Mouse (Mus musculus): ENCODE measurements around the gene Dync1li1. TPM values are rescaled to one million over a fixed set of nuclear protein-coding genes. Genes with fewer than 3 reads are reported as not detected.
A peak's percentile ranks its signal among the peaks of the same experiment; 100 is the strongest.
"Not testable (repeated sequence)": the region's sequence is repeated elsewhere in the genome, so short reads cannot be mapped to it uniquely, and the experiment has no call there.

Dync1li1 gene
- polyA plus RNA-seq (2012; rRNA removed): 64.9 and 67.0 TPM in 2 replicates

GRCm38 (mm10) chr9:114688252-114688952 is at the start of gene Dync1li1:
TSS of gene Dync1li1 (plus strand) at chr9:114688790.
- WGBS: under 1% methylated on average over 57 of the region's 57 CpGs
- Histone ChIP-seq H3K4me3 (replicated peaks; ENCODE audit: insufficient read depth, low read depth, low read length) (peak within 1 kb of the TSS; percentile 90), H3K27me3 (ENCODE audit: control insufficient read depth, insufficient read depth, low read length) (no peaks in the 10 kb centered on the region), H3K4me1 (ENCODE audit: control insufficient read depth, insufficient read depth, low read length) (peaks cover 10% of the 10 kb centered on the region), H3K27ac (ENCODE audit: insufficient read depth, low read length) (peak within 1 kb of the TSS; percentile 87)
- peak; percentile 99 for DNase-seq
- TF ChIP-seq CTCF (IDR thresholded peaks at IDR 0.05; ENCODE audit: borderline replicate concordance, insufficient read depth, low read depth, low read length): no peak
- peak; percentile 94; the same call in 1 of the 2 replicates for TF ChIP-seq POLR2A (IDR thresholded peaks at IDR 0.05; ENCODE audit: borderline replicate concordance, insufficient read depth, low read length)

- Histone ChIP-seq H3K4me1 (ENCODE audit: control insufficient read depth, insufficient read depth, low read length) (0 out of 2 replicates have a peak, but pooled peaks cover 6% of the 10 kb centered on the region), H3K4me3 (replicated peaks; ENCODE audit: insufficient read depth, low read depth, low read length) (peak overlapping the region; percentile 81), H3K27me3 (ENCODE audit: control insufficient read depth, insufficient read depth, low read length) (no peaks in the 10 kb centered on the region), H3K27ac (ENCODE audit: insufficient read depth, low read length) (peak overlapping the region; percentile 51; the same call in 1 of the 2 replicates)
- 13% methylated on average over 18 of the region's 18 CpGs for WGBS
- TF ChIP-seq POLR2A (IDR thresholded peaks at IDR 0.05; ENCODE audit: borderline replicate concordance, insufficient read depth, low read length) (no peak), CTCF (IDR thresholded peaks at IDR 0.05; ENCODE audit: borderline replicate concordance, insufficient read depth, low read depth, low read length) (no peak)
- DNase-seq: peak in 1 of 2 experiments; percentile 18
These were observed 49.3 kb upstream of the Dync1li1 start for GRCm38 (mm10) chr9:114639186-114639748.

GRCm38 (mm10) chr9:114639839-114640646 is 48.5 kb upstream of the Dync1li1 start, which contains the start of gene Cnot10:
TSS of gene Cnot10 (minus strand) at chr9:114640184.
- Histone ChIP-seq H3K4me1 (ENCODE audit: control insufficient read depth, insufficient read depth, low read length) (0 out of 2 replicates have a peak, but pooled peaks cover 6% of the 10 kb centered on the region), H3K4me3 (replicated peaks; ENCODE audit: insufficient read depth, low read depth, low read length) (peak within 1 kb of the TSS; percentile 81), H3K27ac (ENCODE audit: insufficient read depth, low read length) (peak within 1 kb of the TSS; percentile 51; the same call in 1 of the 2 replicates), H3K27me3 (ENCODE audit: control insufficient read depth, insufficient read depth, low read length) (no peaks in the 10 kb centered on the region)
- TF ChIP-seq CTCF (IDR thresholded peaks at IDR 0.05; ENCODE audit: borderline replicate concordance, insufficient read depth, low read depth, low read length): no peak
- peak; percentile 63; the same call in 1 of the 2 replicates for TF ChIP-seq POLR2A (IDR thresholded peaks at IDR 0.05; ENCODE audit: borderline replicate concordance, insufficient read depth, low read length)
- DNase-seq: peak; percentile 97
- WGBS: 5% methylated on average over 51 of the region's 51 CpGs

GRCm38 (mm10) chr9:114646556-114647505 is 41.8 kb upstream of the Dync1li1 start:
- no peak for TF ChIP-seq CTCF (IDR thresholded peaks at IDR 0.05; ENCODE audit: borderline replicate concordance, insufficient read depth, low read depth, low read length)
- TF ChIP-seq POLR2A (IDR thresholded peaks at IDR 0.05; ENCODE audit: borderline replicate concordance, insufficient read depth, low read length): no peak
- no peak for DNase-seq
- Histone ChIP-seq H3K27ac (ENCODE audit: insufficient read depth, low read length) (no peak overlapping the region), H3K27me3 (ENCODE audit: control insufficient read depth, insufficient read depth, low read length) (no peaks in the 10 kb centered on the region), H3K4me3 (replicated peaks; ENCODE audit: insufficient read depth, low read depth, low read length) (no peak overlapping the region), H3K4me1 (ENCODE audit: control insufficient read depth, insufficient read depth, low read length) (no peaks in the 10 kb centered on the region)
- 83% methylated on average over 12 of the region's 12 CpGs for WGBS

GRCm38 (mm10) chr9:114647506-114648432 is 40.8 kb upstream of the Dync1li1 start:
- TF ChIP-seq POLR2A (IDR thresholded peaks at IDR 0.05; ENCODE audit: borderline replicate concordance, insufficient read depth, low read length) (no peak), CTCF (IDR thresholded peaks at IDR 0.05; ENCODE audit: borderline replicate concordance, insufficient read depth, low read depth, low read length) (no peak)
- H3K27me3 ChIP-seq (ENCODE audit: control insufficient read depth, insufficient read depth, low read length): no peaks in the 10 kb centered on the region
- no peak for DNase-seq
- no peak overlapping the region for H3K4me3 ChIP-seq (replicated peaks; ENCODE audit: insufficient read depth, low read depth, low read length)
- H3K27ac ChIP-seq (ENCODE audit: insufficient read depth, low read length): no peak overlapping the region
- H3K4me1 ChIP-seq (ENCODE audit: control insufficient read depth, insufficient read depth, low read length): no peaks in the 10 kb centered on the region
- 82% methylated on average over 28 of the region's 28 CpGs for WGBS

GRCm38 (mm10) chr9:114648472-114648871 is 40.1 kb upstream of the Dync1li1 start:
- TF ChIP-seq CTCF (IDR thresholded peaks at IDR 0.05; ENCODE audit: borderline replicate concordance, insufficient read depth, low read depth, low read length): peak; percentile 45; the same call in 1 of the 2 replicates
- 38% methylated on average over 9 of the region's 9 CpGs for WGBS

More at GRCm38 (mm10) chr9:114648472-114648871, 40.1 kb upstream of the Dync1li1 start:
- not testable (repeated sequence) for DNase-seq; H3K27ac ChIP-seq (ENCODE audit: insufficient read depth, low read length); H3K4me3 ChIP-seq (replicated peaks; ENCODE audit: insufficient read depth, low read depth, low read length); H3K27me3 ChIP-seq (ENCODE audit: control insufficient read depth, insufficient read depth, low read length); H3K4me1 ChIP-seq (ENCODE audit: control insufficient read depth, insufficient read depth, low read length)

Data from cerebellum, adult 2 months (tissue).